Mouse (Mus musculus) G1E (cell line): ENCODE data around the gene Nt5e.

Experiments
- CTCF ChIP-seq: IDR thresholded peaks from 2 replicates; pipeline ENCODE4 v1.5.1; 2012; ENCODE audit warnings: low read depth, low read length, inconsistent platforms, mixed read lengths
- TAL1 ChIP-seq: conservative IDR thresholded peaks from 2 replicates; pipeline ENCODE4 v1.6.1; 2012; ENCODE audit warnings: low read depth, low read length, inconsistent platforms, mixed read lengths

DNA sequence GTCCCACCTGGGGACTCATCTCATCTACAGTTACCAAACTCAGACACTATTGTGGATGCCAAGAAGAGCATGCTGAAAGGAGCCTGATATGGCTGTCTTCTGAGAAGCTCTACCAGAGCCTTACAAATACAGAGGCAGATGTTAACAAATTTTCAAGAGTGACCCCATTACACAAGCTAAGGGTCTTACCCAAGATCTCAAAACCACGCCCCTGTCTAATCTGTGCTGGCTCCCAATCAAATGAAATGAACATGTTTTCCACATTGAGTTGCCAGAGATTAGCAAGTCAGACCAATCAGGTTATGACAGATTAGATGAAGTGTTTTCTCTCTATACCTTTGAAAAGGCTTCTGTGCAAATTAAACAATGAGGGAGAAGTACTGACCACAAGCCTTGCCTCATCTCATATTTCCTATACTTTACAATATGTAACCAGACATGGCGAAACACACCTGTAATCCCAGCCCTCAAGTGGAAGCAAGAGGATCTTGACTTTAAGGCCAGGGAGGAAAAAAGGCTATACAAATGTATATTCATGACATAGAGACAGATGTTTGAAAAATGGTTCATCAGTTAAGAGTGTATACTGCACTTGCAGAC is 19.9 kb upstream of the Nt5e start:
- TF ChIP-seq CTCF (no peak), TAL1 (no peak)
